Mouse (Mus musculus) G1E (cell line): Measurements from ENCODE around the gene Klk1b26. TPM values are rescaled to one million over a fixed set of nuclear protein-coding genes. Genes with fewer than 3 reads are reported as not detected.
"Not testable (repeated sequence)": the region's sequence is repeated elsewhere in the genome, so short reads cannot be mapped to it uniquely, and the experiment has no call there.

Experiments
- ATAC-seq: 2 replicates; pipeline ENCODE4 v1.8.0; 2016; ENCODE audit warnings: mild to moderate bottlenecking; ENCODE audit not compliant: insufficient number of reproducible peaks, poor library complexity, low FRiP score, severe bottlenecking; ENCODE audit errors: extremely low read depth
- DNase-seq: peaks from one replicate; pipeline ENCODE4 v3.0.0; 2012; ENCODE audit warnings: low spot score
- H3K27me3 ChIP-seq: 2 replicates; pipeline ENCODE4 v1.6.1; 2012; ENCODE audit warnings: mild to moderate bottlenecking, low read length, inconsistent platforms; ENCODE audit not compliant: insufficient read depth
- H3K36me3 ChIP-seq: replicated peaks from 2 replicates; pipeline ENCODE3; 2012; ENCODE audit warnings: mild to moderate bottlenecking, inconsistent platforms
- H3K4me1 ChIP-seq: 2 replicates; pipeline ENCODE4 v1.6.1; 2012; ENCODE audit warnings: low read depth, low read length, inconsistent platforms, mixed read lengths; ENCODE audit not compliant: insufficient read depth
- H3K4me3 ChIP-seq: 2 replicates; pipeline ENCODE4 v1.5.1; 2012; ENCODE audit warnings: low read depth, mild to moderate bottlenecking, inconsistent platforms, low read length, moderate library complexity, mixed read lengths
- H3K9me3 ChIP-seq: replicated peaks from 2 replicates; pipeline ENCODE4 v1.6.1; 2012; ENCODE audit warnings: inconsistent platforms
- CTCF ChIP-seq: IDR thresholded peaks from 2 replicates; pipeline ENCODE4 v1.5.1; 2012; ENCODE audit warnings: low read depth, low read length, inconsistent platforms, mixed read lengths
- GATA1 ChIP-seq: IDR thresholded peaks from 2 replicates; pipeline ENCODE4 v1.6.1; 2012; ENCODE audit warnings: borderline replicate concordance, low read length, inconsistent platforms, mixed read lengths
- GATA2 ChIP-seq: IDR thresholded peaks from 2 replicates; pipeline ENCODE4 v1.6.1; 2012; ENCODE audit warnings: low read depth, low read length, inconsistent platforms, borderline replicate concordance
- POLR2AphosphoS5 ChIP-seq: IDR thresholded peaks from 2 replicates; pipeline ENCODE4 v1.6.1; 2012; ENCODE audit warnings: low read depth, low read length, inconsistent platforms; ENCODE audit not compliant: insufficient replicate concordance
- TAL1 ChIP-seq: conservative IDR thresholded peaks from 2 replicates; pipeline ENCODE4 v1.6.1; 2012; ENCODE audit warnings: low read depth, low read length, inconsistent platforms, mixed read lengths
- polyA plus RNA-seq: library from polyadenylated mRNA; stranded (reverse); fragments of >175 nt; gene quantifications from 2 replicates; pipeline ENCODE4 v1.2.3, GENCODE M21; 2012
- total RNA-seq, 2 experiments: library from RNA; stranded (forward) in 1 of 2; stranded (reverse) in 1 of 2; fragments of 200-1000 nt in 1 of 2; fragments of >200 nt in 1 of 2; fragmentation: Nextera tagmentation in 1 of 2; gene quantifications; 2 replicates each; pipeline ENCODE4 v1.2.3; 2014 to 2017

Klk1b26 gene
- not detected in 2 replicates for total RNA-seq (2014; fragmentation: Nextera tagmentation)
- not detected in 2 replicates for total RNA-seq (2017)
- polyA plus RNA-seq = not detected in 2 replicates

GRCm38 (mm10) chr7:44011868-44012267 is at the start of gene Klk1b26:
Gene Klk1b26, plus strand, starts transcription at chr7:44012168.
- ATAC-seq, H3K36me3 ChIP-seq, H3K9me3 ChIP-seq, H3K27me3 ChIP-seq, H3K4me1 ChIP-seq, DNase-seq, H3K4me3 ChIP-seq: not testable (repeated sequence)

- DNase-seq (no peak), ATAC-seq (no peak)
- Histone ChIP-seq H3K27me3 (no peaks in the 10 kb centered on the region), H3K36me3 (no peaks in the 10 kb centered on the region), H3K4me1 (no peaks in the 10 kb centered on the region), H3K9me3 (no peaks in the 10 kb centered on the region), H3K4me3 (no peak within 1 kb of the TSS)
- TF ChIP-seq GATA1 (no peak), TAL1 (no peak), POLR2AphosphoS5 (no peak), CTCF (no peak), GATA2 (no peak)
Measured at GRCm38 (mm10) chr7:43966451-43966850, 45.5 kb upstream of the Klk1b26 start, which contains the start of gene Klk1b1. Gene Klk1b1, plus strand, starts transcription at chr7:43966751.

- ATAC-seq = no peak
- no peaks in the 10 kb centered on the region for H3K4me1 ChIP-seq
- H3K9me3 ChIP-seq = no peaks in the 10 kb centered on the region
- no peak for TF ChIP-seq GATA1
- no peaks in the 10 kb centered on the region for H3K27me3 ChIP-seq
- no peaks in the 10 kb centered on the region for H3K36me3 ChIP-seq
- no peak for DNase-seq
- no peak overlapping the region for H3K4me3 ChIP-seq
Measured at GRCm38 (mm10) chr7:43967058-43967457, 44.9 kb upstream of the Klk1b26 start.

- Histone ChIP-seq H3K9me3 (no peaks in the 10 kb centered on the region), H3K4me1 (no peaks in the 10 kb centered on the region), H3K4me3 (no peak overlapping the region), H3K36me3 (no peaks in the 10 kb centered on the region), H3K27me3 (no peaks in the 10 kb centered on the region)
- TF ChIP-seq CTCF (no peak), GATA2 (no peak), GATA1 (no peak), TAL1 (no peak), POLR2AphosphoS5 (no peak)
- DNase-seq (no peak), ATAC-seq (no peak)
Measured at GRCm38 (mm10) chr7:43967612-43968011, 44.4 kb upstream of the Klk1b26 start.

- DNase-seq, H3K4me1 ChIP-seq, H3K36me3 ChIP-seq, H3K9me3 ChIP-seq, H3K4me3 ChIP-seq, H3K27me3 ChIP-seq, ATAC-seq: not testable (repeated sequence)
Measured at GRCm38 (mm10) chr7:43975761-43976160, 36.2 kb upstream of the Klk1b26 start, which contains the start of gene Klk1b9. Gene Klk1b9, plus strand, starts transcription at chr7:43976061.

- TF ChIP-seq TAL1 (no peak), CTCF (no peak), POLR2AphosphoS5 (no peak), GATA2 (no peak), GATA1 (no peak)
- no peak overlapping the region for H3K4me3 ChIP-seq
- DNase-seq (no peak), ATAC-seq (no peak)
- H3K4me1 ChIP-seq = no peaks in the 10 kb centered on the region
- no peaks in the 10 kb centered on the region for H3K36me3 ChIP-seq
- no peaks in the 10 kb centered on the region for H3K27me3 ChIP-seq
- H3K9me3 ChIP-seq = no peaks in the 10 kb centered on the region
Measured at GRCm38 (mm10) chr7:43985657-43986056, 26.3 kb upstream of the Klk1b26 start.

GRCm38 (mm10) chr7:43994821-43995220 is 17.1 kb upstream of the Klk1b26 start:
- not testable (repeated sequence) for H3K27me3 ChIP-seq, H3K36me3 ChIP-seq, DNase-seq, ATAC-seq, H3K9me3 ChIP-seq, H3K4me3 ChIP-seq, H3K4me1 ChIP-seq

- ATAC-seq, H3K4me1 ChIP-seq, H3K27me3 ChIP-seq, DNase-seq, H3K36me3 ChIP-seq, H3K4me3 ChIP-seq, H3K9me3 ChIP-seq: not testable (repeated sequence)
Measured at GRCm38 (mm10) chr7:43995577-43995976, 16.4 kb upstream of the Klk1b26 start, which contains the start of gene Klk1b11. Gene Klk1b11, plus strand, starts transcription at chr7:43995877.
